Mouse (Mus musculus) ovary, postnatal 36 days (tissue): ENCODE results near the gene Olfr884.

ENCODE experiments used
- DNase-seq: peaks from one replicate; pipeline ENCODE4 v3.0.0; 2022; ENCODE audit warnings: low spot score, mixed read lengths

Olfr884 gene

GRCm38 (mm10) chr9:38046255-38046654 lies at the start of gene Olfr884:
Gene Olfr884 (plus strand): TSS chr9:38046555.
- DNase-seq, result no peak

GRCm38 (mm10) chr9:37998581-37999204 lies 47.7 kb upstream of the Olfr884 start:
- no peak for DNase-seq

- DNase-seq, result no peak
These were observed 46.3 kb upstream of the Olfr884 start for GRCm38 (mm10) chr9:38000021-38000420.

GRCm38 (mm10) chr9:38025508-38025907 lies 20.8 kb upstream of the Olfr884 start, which contains the start of gene Olfr883:
Gene Olfr883 (plus strand): TSS chr9:38025808.
- no peak for DNase-seq

- DNase-seq, result no peak
These were observed 14.7 kb downstream of the Olfr884 start, which contains the start of gene Olfr885 for GRCm38 (mm10) chr9:38061022-38061421. Gene Olfr885 (plus strand): TSS chr9:38061322.

- DNase-seq, result no peak
These were observed 37.4 kb downstream of the Olfr884 start, which contains the start of gene Olfr887 for GRCm38 (mm10) chr9:38083772-38084171. Gene Olfr887 (plus strand): TSS chr9:38084072.
